Mouse (Mus musculus) heart, postnatal 0 days (tissue): ENCODE data around the gene Zbtb45. TPM values are rescaled to one million over a fixed set of nuclear protein-coding genes. Genes with fewer than 3 reads are reported as not detected.

Source experiments
- ATAC-seq: fragments of 200-750 bp; cut with Nextera tagmentation; 2 replicates; pipeline ENCODE4 v1.8.0; 2017; ENCODE audit warnings: low read depth, moderate number of reproducible peaks, moderate library complexity; ENCODE audit not compliant: insufficient read depth
- DNase-seq: peaks from one replicate; pipeline ENCODE4 v3.0.0-alpha.2; 2016; ENCODE audit warnings: low spot score
- H3K27ac ChIP-seq: fragments of 300-500 bp; sonication (generic); 2 replicates; pipeline ENCODE4 v1.5.1; 2014; ENCODE audit warnings: low read depth, mild to moderate bottlenecking
- H3K27me3 ChIP-seq: fragments of 300-500 bp; sonication (generic); 2 replicates; pipeline ENCODE4 v1.6.1; 2014; ENCODE audit warnings: low read length, mixed read lengths; ENCODE audit not compliant: control insufficient read depth, insufficient read depth
- H3K36me3 ChIP-seq: fragments of 300-500 bp; sonication (generic); replicated peaks from 2 replicates; pipeline ENCODE4 v1.6.1; 2014; ENCODE audit warnings: low read length, mixed read lengths; ENCODE audit not compliant: control insufficient read depth, insufficient read depth
- H3K4me1 ChIP-seq: fragments of 300-500 bp; sonication (generic); 2 replicates; pipeline ENCODE4 v1.6.1; 2014; ENCODE audit warnings: antibody characterized with exemption; ENCODE audit not compliant: control insufficient read depth, insufficient read depth
- H3K4me2 ChIP-seq: fragments of 300-500 bp; sonication (generic); 2 replicates; pipeline ENCODE4 v1.6.1; 2014; ENCODE audit warnings: low read depth, mild to moderate bottlenecking, low read length, moderate library complexity
- H3K4me3 ChIP-seq: fragments of 300-500 bp; sonication (generic); 2 replicates; pipeline ENCODE4 v1.5.1; 2014; ENCODE audit warnings: low read depth, low read length
- H3K9ac ChIP-seq: fragments of 300-500 bp; sonication (generic); replicated peaks from 2 replicates; pipeline ENCODE4 v1.6.1; 2014; ENCODE audit warnings: low read depth, low read length, mixed read lengths
- H3K9me3 ChIP-seq: fragments of 300-500 bp; sonication (generic); replicated peaks from 2 replicates; pipeline ENCODE4 v1.6.1; 2016; ENCODE audit warnings: low read length; ENCODE audit not compliant: control insufficient read depth
- CTCF ChIP-seq: IDR thresholded peaks from 2 replicates; pipeline ENCODE4 v1.5.1; 2016; ENCODE audit warnings: antibody characterized with exemption, control low read depth, low read depth
- EP300 ChIP-seq: IDR thresholded peaks from 2 replicates; pipeline ENCODE4 v1.6.1; 2016; ENCODE audit warnings: antibody characterized with exemption, low read depth
- WGBS: fragments of 180-500 bp; shearing (Covaris S2); extraction: QIAGEN DNeasy Blood & Tissue Kit; methylation state at CpG from one replicate; pipeline ENCODE4 v1.1.7; 2014; 5-methylcytosine and 5-hydroxymethylcytosine counted together
- polyA plus RNA-seq: library from polyadenylated mRNA; unstranded; fragments of >200 nt; fragmentation: Nextera tagmentation; extraction: Ambion mirVana; gene quantifications from 2 replicates; pipeline ENCODE4 v1.2.1, GENCODE M21; 2015
- total RNA-seq: library from RNA; depleted of rRNA; stranded (reverse); fragments of >200 nt; gene quantifications from 2 replicates; pipeline ENCODE4 v1.2.3, GENCODE M21; 2014; ENCODE audit warnings: low replicate concordance

Gene Zbtb45
- total and polyA plus RNA-seq, 2 experiments from 2014 or later: 9.5 to 29.2 TPM

- TF ChIP-seq EP300 (no peak), CTCF (no peak)
- no peaks in the 10 kb centered on the region for H3K36me3 ChIP-seq
- no peaks in the 10 kb centered on the region for H3K27me3 ChIP-seq
- DNase-seq: no peak
- 75% methylated on average over 10 of the region's 10 CpGs for WGBS
- no peak for ATAC-seq
- H3K4me1 ChIP-seq: no peaks in the 10 kb centered on the region
- H3K4me3 ChIP-seq: no peak overlapping the region
- no peak overlapping the region for H3K9ac ChIP-seq
- no peak overlapping the region for H3K27ac ChIP-seq
- no peak overlapping the region for H3K4me2 ChIP-seq
- no peaks in the 10 kb centered on the region for H3K9me3 ChIP-seq
Observed at GRCm38 (mm10) chr7:12993148-12993547, 16.7 kb downstream of the Zbtb45 start.

GRCm38 (mm10) chr7:12992222-12992621, 17.6 kb downstream of the Zbtb45 start:
- Histone ChIP-seq H3K9ac (no peak overlapping the region), H3K27me3 (no peaks in the 10 kb centered on the region), H3K36me3 (no peaks in the 10 kb centered on the region), H3K4me2 (no peak overlapping the region), H3K9me3 (no peaks in the 10 kb centered on the region), H3K27ac (no peak overlapping the region), H3K4me3 (no peak overlapping the region), H3K4me1 (no peaks in the 10 kb centered on the region)
- no peak for DNase-seq
- no peak for ATAC-seq
- TF ChIP-seq EP300 (no peak), CTCF (peak; percentile 34)
- WGBS: 5% methylated on average over 3 of the region's 3 CpGs

DNA sequence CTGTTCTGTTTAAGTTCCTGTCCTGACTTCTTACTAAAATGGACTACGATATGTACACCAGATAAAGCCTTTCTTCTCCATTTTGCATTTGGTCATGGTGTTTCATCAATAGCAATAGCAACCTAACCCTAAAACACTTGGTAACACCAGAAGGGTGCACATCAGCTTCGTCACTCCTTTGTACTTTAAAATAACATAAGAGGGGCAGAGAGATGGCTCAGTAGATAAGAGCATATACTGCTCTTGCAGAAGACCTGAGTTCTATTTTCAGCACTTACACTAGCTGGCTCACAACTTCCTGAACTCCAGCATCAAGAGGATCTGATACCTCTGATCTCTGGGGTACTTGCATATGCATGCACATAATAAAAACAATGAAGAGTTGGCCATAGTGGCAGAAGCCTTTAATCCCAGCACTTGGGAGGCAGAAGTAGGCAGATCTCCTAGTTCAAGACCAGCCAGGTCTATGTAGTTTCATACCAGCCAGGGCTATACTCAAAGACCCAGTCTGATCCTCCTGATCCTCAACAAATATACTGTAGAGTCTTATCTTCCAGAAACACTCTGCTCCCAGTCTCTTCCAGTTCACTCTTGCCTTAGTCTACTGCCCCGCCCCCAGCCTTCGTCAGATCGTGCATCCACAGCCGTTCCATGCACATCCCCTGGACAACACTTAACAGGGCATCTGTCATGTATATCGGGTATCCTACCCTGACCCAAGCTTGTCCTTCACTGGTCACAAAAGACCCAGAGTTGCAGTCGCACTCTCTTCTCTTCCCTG, 22.2 kb downstream of the Zbtb45 start:
- WGBS: 73% methylated on average over 8 of the region's 8 CpGs
- H3K36me3 ChIP-seq: no peaks in the 10 kb centered on the region
- DNase-seq (no peak), ATAC-seq (no peak)
- no peak overlapping the region for H3K4me2 ChIP-seq
- no peaks in the 10 kb centered on the region for H3K9me3 ChIP-seq
- H3K27me3 ChIP-seq: no peaks in the 10 kb centered on the region
- H3K27ac ChIP-seq: no peak overlapping the region
- H3K4me1 ChIP-seq: no peaks in the 10 kb centered on the region
- no peak overlapping the region for H3K9ac ChIP-seq
- TF ChIP-seq CTCF: no peak
- no peak for TF ChIP-seq EP300
- H3K4me3 ChIP-seq: no peak overlapping the region

- ATAC-seq: no peak
Observed at GRCm38 (mm10) chr7:12986906-12987305, 22.9 kb downstream of the Zbtb45 start.

DNA sequence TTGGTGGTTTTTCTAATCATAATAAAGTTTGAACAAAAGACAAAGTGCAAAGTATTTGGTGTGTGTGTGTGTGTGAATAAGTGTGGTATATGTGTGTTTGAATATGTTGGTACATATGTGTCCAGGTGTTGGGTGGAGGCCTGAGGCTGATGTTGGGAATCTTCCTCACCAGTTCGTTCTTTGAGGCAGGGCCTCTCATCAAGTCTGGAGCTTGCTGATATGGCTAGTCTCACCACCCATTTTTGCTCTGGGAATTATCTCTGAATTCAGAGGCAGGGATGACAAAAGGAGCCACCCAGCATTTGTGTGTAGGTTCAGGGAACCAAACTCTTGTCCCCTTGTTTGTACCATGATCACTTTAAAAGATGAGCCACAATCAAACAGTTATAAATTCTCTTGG, 24.1 kb downstream of the Zbtb45 start:
- Histone ChIP-seq H3K36me3 (0 out of 2 replicates have a peak, but pooled peaks cover 5% of the 10 kb centered on the region), H3K9ac (no peak overlapping the region), H3K27me3 (no peaks in the 10 kb centered on the region), H3K27ac (no peak overlapping the region), H3K4me1 (no peaks in the 10 kb centered on the region), H3K4me3 (no peak overlapping the region), H3K9me3 (no peaks in the 10 kb centered on the region), H3K4me2 (no peak overlapping the region)
- no peak for DNase-seq
- ATAC-seq: no peak
- WGBS: 78% methylated on average over 1 of the region's 1 CpGs
- TF ChIP-seq EP300: no peak
- TF ChIP-seq CTCF: no peak

More at GRCm38 (mm10) chr7:12986906-12987305, 22.9 kb downstream of the Zbtb45 start:
- no peak overlapping the region for H3K9ac ChIP-seq
- no peak for DNase-seq
- H3K4me2 ChIP-seq: no peak overlapping the region
- 0 out of 2 replicates have a peak, but pooled peaks cover 5% of the 10 kb centered on the region for H3K36me3 ChIP-seq
- no peaks in the 10 kb centered on the region for H3K4me1 ChIP-seq
- H3K9me3 ChIP-seq: no peaks in the 10 kb centered on the region
- H3K27me3 ChIP-seq: no peaks in the 10 kb centered on the region
- WGBS: 74% methylated on average over 8 of the region's 8 CpGs
- TF ChIP-seq CTCF: no peak
- TF ChIP-seq EP300: no peak
- H3K4me3 ChIP-seq: no peak overlapping the region
- H3K27ac ChIP-seq: no peak overlapping the region
